Mouse (Mus musculus) cortical plate, adult 2 months (tissue): ENCODE measurements around the gene Prpsap1.

ENCODE experiments used
- CTCF ChIP-seq: fragments of 200-500 bp; IDR thresholded peaks from 2 replicates; pipeline ENCODE4 v1.5.1; 2011; ENCODE audit warnings: mild to moderate bottlenecking, control low read depth, low read length; ENCODE audit not compliant: insufficient read depth; ENCODE audit errors: extremely low read depth
- POLR2A ChIP-seq: fragments of 200-500 bp; IDR thresholded peaks from 2 replicates; pipeline ENCODE4 v1.6.1; 2011; ENCODE audit warnings: mild to moderate bottlenecking, low read length, control low read depth; ENCODE audit not compliant: insufficient read depth; ENCODE audit errors: extremely low read depth

DNA sequence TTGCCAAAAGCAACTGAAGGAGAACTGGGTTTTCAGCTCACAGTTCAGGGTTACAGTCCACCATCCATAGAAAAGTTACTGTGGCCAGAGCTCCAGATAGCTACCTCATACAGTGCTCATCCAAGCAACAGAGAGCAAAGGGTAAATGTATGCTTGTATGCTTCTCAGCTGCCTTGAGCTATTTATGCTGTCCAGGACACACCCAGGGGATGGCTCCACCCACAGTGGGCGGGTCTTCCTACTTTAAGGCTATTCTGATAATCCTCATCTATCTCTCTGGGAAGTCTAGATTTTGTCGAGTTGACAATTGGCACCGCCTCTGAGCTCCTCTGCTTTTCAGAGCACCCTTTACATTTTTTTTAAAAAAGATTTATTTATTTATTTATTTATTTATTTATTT is 27.1 kb upstream of the Prpsap1 start:
- TF ChIP-seq CTCF (no peak), POLR2A (no peak)
